Mouse (Mus musculus) midbrain, embryonic 15.5 days (tissue): Measurements from ENCODE around the gene Nutf2. TPM values are rescaled to one million over a fixed set of nuclear protein-coding genes. Genes with fewer than 3 reads are reported as not detected.

ENCODE experiments used
- ATAC-seq: fragments of 200-750 bp; cut with Nextera tagmentation; replicated peaks from 2 replicates; pipeline ENCODE4 v1.8.0; 2017; ENCODE audit warnings: moderate TSS enrichment
- H3K27ac ChIP-seq: fragments of 300-500 bp; sonication (generic); 2 replicates; pipeline ENCODE4 v1.5.1; 2015; ENCODE audit warnings: mild to moderate bottlenecking, inconsistent platforms
- H3K27me3 ChIP-seq: fragments of 300-500 bp; sonication (generic); replicated peaks from 2 replicates; pipeline ENCODE4 v1.6.1; 2015; ENCODE audit warnings: inconsistent platforms
- H3K36me3 ChIP-seq: fragments of 300-500 bp; sonication (generic); replicated peaks from 2 replicates; pipeline ENCODE4 v1.6.1; 2015; ENCODE audit warnings: inconsistent platforms
- H3K4me1 ChIP-seq: fragments of 300-500 bp; sonication (generic); 2 replicates; pipeline ENCODE4 v1.6.1; 2015; ENCODE audit warnings: inconsistent platforms
- H3K4me2 ChIP-seq: fragments of 300-500 bp; sonication (generic); 2 replicates; pipeline ENCODE4 v1.6.1; 2015; ENCODE audit warnings: inconsistent platforms, mild to moderate bottlenecking, moderate library complexity
- H3K4me3 ChIP-seq: fragments of 300-500 bp; sonication (generic); 2 replicates; pipeline ENCODE4 v1.5.1; 2015; ENCODE audit warnings: mild to moderate bottlenecking, inconsistent platforms
- H3K9ac ChIP-seq: fragments of 300-500 bp; sonication (generic); 2 replicates; pipeline ENCODE4 v1.6.1; 2015; ENCODE audit warnings: mild to moderate bottlenecking, inconsistent platforms
- H3K9me3 ChIP-seq: fragments of 300-500 bp; sonication (generic); 2 replicates; pipeline ENCODE4 v1.6.1; 2016; ENCODE audit warnings: inconsistent platforms
- WGBS: fragments of 180-500 bp; shearing (Covaris S2); methylation state at CpG from one replicate; pipeline ENCODE4 v1.1.7; 2015; ENCODE audit warnings: mixed read lengths; 5-methylcytosine and 5-hydroxymethylcytosine counted together
- polyA plus RNA-seq: library from polyadenylated mRNA; unstranded; fragments of >200 nt; fragmentation: Nextera tagmentation; extraction: Ambion mirVana; gene quantifications from 2 replicates; pipeline ENCODE4 v1.2.1, GENCODE M21; 2015

Nutf2 gene
- polyA plus RNA-seq, 1 experiment from 2014 or later: 148 TPM

DNA sequence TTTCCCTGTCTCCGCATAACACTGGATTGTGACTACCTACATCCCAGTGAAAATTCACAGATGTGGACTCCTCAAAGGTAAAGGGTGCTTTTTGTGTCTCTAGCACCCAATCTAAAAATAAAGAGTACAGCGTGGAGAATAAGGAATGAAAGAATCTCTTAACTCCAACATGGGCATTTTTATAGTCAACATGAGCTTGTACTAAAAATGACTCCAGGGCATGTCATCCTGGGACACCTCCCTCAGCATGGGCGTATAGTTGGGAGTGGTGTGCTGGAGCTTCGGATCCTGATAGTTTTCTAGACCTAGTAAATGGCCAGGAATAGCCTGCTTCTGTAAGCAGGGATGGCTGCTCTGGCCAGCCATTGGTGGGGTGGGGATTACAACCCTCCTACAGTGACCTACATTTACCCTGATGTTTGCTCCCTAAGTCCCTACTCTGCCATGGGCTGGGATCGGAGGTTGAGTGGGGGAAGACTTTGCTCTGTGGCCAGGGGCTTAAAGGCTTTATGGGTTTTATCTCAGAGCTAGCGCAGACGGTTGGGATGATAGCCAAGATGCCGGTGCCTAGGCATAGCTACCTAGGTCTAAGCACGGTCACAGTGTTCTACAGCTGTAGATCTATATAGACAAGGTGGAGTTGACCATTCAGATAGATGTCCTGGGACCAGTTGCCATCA, 37.6 kb downstream of the Nutf2 start:
- no peak overlapping the region for H3K4me2 ChIP-seq
- no peak overlapping the region for H3K4me3 ChIP-seq
- H3K27ac ChIP-seq: no peak overlapping the region
- no peaks in the 10 kb centered on the region for H3K27me3 ChIP-seq
- peaks cover 16% of the 10 kb centered on the region for H3K4me1 ChIP-seq
- no peak for ATAC-seq
- WGBS: 82% methylated on average over 9 of the region's 9 CpGs
- no peak overlapping the region for H3K9ac ChIP-seq
- H3K36me3 ChIP-seq: peaks cover 3% of the 10 kb centered on the region; the same call in 1 of the 2 replicates
- no peaks in the 10 kb centered on the region for H3K9me3 ChIP-seq

DNA sequence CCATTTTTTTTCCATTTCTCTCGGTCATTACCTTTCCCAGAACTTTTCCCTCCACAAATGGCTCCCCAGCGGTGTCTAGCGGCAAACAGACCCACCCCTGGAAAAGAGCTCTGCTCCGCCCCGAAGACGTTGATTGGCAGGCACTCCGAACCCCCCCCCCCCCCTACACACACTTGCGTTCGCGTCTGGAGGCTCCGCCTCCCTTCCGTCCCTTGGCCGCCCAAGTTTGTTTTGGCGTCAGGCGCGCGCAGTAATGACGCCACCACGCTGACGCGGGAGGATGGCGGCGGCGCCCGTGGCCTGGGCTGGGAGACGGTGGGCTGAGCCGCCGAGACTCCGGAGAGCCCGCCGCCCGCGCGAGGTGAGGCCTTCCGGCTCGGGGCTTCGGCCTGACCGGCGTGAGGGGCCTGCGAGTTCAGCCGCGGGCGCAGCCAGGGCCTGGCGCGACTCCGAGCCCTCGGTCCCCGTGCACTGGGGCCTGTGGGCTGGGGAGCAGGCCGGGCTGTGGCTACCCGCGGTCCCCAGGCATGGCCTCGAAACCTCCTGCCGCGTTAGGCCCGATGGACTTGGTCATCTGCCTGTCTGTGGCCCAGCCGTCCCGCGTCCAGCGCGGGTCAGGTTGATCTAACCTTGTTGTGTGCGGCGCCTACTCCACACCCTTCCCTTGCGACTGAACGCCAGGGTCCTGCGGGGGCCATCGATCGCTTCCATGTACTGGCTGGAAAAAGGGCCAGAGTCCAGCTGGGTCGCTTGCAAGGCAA, 40.0 kb downstream of the Nutf2 start, which contains the start of gene Pskh1:
Gene Pskh1, plus strand, starts transcription at position 262 of the 761 bp plus-strand sequence.
- under 1% methylated on average over 67 of the region's 68 CpGs for WGBS
- H3K27me3 ChIP-seq: no peaks in the 10 kb centered on the region
- H3K9me3 ChIP-seq: no peaks in the 10 kb centered on the region

DNA sequence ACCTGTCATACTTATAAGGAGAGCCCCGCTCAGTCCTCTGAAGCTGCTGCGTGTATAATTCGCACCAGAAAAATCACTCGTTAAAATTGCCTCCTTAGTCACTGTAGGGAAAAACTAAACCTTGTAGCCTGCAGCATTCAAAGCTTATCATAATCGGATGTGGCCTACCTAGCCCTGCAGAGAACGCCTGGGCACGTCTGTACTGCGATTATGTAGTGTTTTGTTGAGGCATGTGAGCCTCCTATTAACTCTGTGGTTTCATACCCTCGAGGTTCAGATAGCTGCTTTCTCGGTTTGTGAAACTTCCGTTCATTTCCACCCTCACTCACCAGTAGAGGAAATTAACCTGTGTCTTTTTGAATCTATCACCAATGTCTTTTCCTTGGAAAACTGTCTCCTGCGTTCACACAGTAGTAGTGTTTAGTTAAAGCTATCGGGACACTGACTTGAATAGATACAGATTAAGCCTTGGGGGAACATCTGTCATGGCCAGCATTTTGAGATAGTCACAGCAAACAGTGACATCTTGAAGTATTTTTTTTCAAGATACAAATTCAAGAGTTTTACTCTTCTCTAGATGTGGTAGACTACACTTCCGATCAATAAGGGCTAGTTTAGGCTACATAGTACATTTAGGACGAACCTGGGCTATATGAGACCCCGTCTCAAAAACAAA, 40.7 kb downstream of the Nutf2 start:
- peak overlapping the region; percentile 72 for H3K4me2 ChIP-seq
- peak overlapping the region; percentile 83 for H3K9ac ChIP-seq
- no peaks in the 10 kb centered on the region for H3K9me3 ChIP-seq
- H3K4me1 ChIP-seq: peaks cover 10% of the 10 kb centered on the region
- H3K27me3 ChIP-seq: no peaks in the 10 kb centered on the region
- H3K4me3 ChIP-seq: peak overlapping the region; percentile 90
- ATAC-seq: peak; percentile 3; the same call in 1 of the 2 replicates
- 37% methylated on average over 16 of the region's 16 CpGs for WGBS
- peak overlapping the region; percentile 89 for H3K27ac ChIP-seq
- no peaks in the 10 kb centered on the region for H3K36me3 ChIP-seq

More for the DNA sequence above, 40.0 kb downstream of the Nutf2 start, which contains the start of gene Pskh1:
- Histone ChIP-seq H3K4me2 (peak within 1 kb of the TSS; percentile 72), H3K27ac (peak within 1 kb of the TSS; percentile 89), H3K4me1 (peaks cover 10% of the 10 kb centered on the region), H3K9ac (peak within 1 kb of the TSS; percentile 83), H3K4me3 (peak within 1 kb of the TSS; percentile 90), H3K36me3 (no peaks in the 10 kb centered on the region)
- ATAC-seq: peak; percentile 95

DNA sequence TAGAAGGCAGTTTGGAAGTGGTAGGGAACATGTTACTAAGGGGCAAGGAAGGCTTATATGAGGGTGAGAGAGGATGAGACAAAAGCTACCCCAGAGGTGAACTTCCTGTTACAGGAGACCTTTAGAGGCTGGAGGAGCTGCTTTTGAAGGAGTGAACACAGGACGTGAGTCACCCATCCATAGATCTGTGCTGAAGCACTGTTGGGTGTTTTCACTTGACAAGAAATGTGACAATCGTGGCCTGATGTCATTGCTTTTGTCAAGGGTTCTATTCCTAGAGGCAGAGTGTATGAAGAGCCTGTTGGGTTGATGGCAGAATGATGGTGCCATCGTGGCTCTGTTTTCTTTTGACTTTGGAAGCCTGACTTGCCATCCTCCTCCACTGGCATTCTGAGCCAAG, 59.0 kb downstream of the Nutf2 start:
- H3K27ac ChIP-seq: no peak overlapping the region
- H3K4me1 ChIP-seq: no peaks in the 10 kb centered on the region
- H3K9me3 ChIP-seq: no peaks in the 10 kb centered on the region
- H3K4me2 ChIP-seq: no peak overlapping the region
- no peak overlapping the region for H3K4me3 ChIP-seq
- no peaks in the 10 kb centered on the region for H3K27me3 ChIP-seq
- ATAC-seq: no peak
- WGBS: 89% methylated on average over 3 of the region's 3 CpGs
- no peak overlapping the region for H3K9ac ChIP-seq
- 0 out of 2 replicates have a peak, but pooled peaks cover 4% of the 10 kb centered on the region for H3K36me3 ChIP-seq

DNA sequence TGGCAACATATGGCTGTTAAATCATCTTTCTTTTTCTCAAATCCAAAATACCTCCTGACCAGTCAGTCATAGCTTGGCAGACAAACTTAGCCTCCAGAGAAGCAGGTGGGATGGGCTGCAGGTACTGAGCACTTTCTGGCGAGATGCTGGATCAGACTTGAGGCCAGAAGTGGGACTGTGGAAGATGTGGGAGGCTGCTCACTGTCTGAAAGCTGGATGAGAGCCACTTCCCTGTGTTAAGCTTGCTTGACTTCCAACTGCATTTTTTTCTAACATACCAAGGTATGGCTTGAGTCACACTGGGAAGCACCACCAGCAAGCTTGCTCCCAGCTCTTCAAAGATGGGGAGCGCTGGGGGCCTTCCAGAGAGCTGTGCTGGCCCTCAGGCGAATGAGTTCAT, 64.7 kb downstream of the Nutf2 start:
- H3K27ac ChIP-seq: no peak overlapping the region
- H3K27me3 ChIP-seq: no peaks in the 10 kb centered on the region
- H3K4me3 ChIP-seq: no peak overlapping the region
- no peaks in the 10 kb centered on the region for H3K36me3 ChIP-seq
- H3K4me2 ChIP-seq: no peak overlapping the region
- ATAC-seq: no peak
- no peaks in the 10 kb centered on the region for H3K4me1 ChIP-seq
- H3K9ac ChIP-seq: no peak overlapping the region
- WGBS: 73% methylated on average over 3 of the region's 3 CpGs
- H3K9me3 ChIP-seq: no peaks in the 10 kb centered on the region

Other genes starting within 250 kb of the Nutf2 start
- 108 and 129 TPM in 2 replicates for gene Ctcf, start 224.0 kb upstream of the Nutf2 start, polyA plus RNA-seq
- 1.0 and 1.1 TPM in 2 replicates for gene Agrp, start 223.2 kb upstream of the Nutf2 start, polyA plus RNA-seq
- gene Carmil2, start 174.3 kb upstream of the Nutf2 start, polyA plus RNA-seq: 24.9 and 25.6 TPM in 2 replicates
- 104 and 106 TPM in 2 replicates for gene Acd, start 159.5 kb upstream of the Nutf2 start, polyA plus RNA-seq
- 51.6 and 51.8 TPM in 2 replicates for gene Pard6a, start 159.4 kb upstream of the Nutf2 start, polyA plus RNA-seq
- gene 4933405L10Rik, start 152.9 kb upstream of the Nutf2 start, polyA plus RNA-seq: 0.28 and 0.43 TPM in 2 replicates
- 12.9 and 16.1 TPM in 2 replicates for gene Enkd1, start 152.4 kb upstream of the Nutf2 start, polyA plus RNA-seq
- 90.3 and 100 TPM in 2 replicates for gene Gfod2, start 101.9 kb upstream of the Nutf2 start, polyA plus RNA-seq
- gene Ranbp10, start 33.2 kb upstream of the Nutf2 start, polyA plus RNA-seq: 11.8 and 13.6 TPM in 2 replicates
- 0.64 and 1.0 TPM in 2 replicates for gene Tsnaxip1, start 32.8 kb upstream of the Nutf2 start, polyA plus RNA-seq
- 55.2 and 58.7 TPM in 2 replicates for gene Cenpt, start 7.3 kb upstream of the Nutf2 start, polyA plus RNA-seq
- gene Thap11, start 5.4 kb upstream of the Nutf2 start, polyA plus RNA-seq: 56.2 and 58.6 TPM in 2 replicates
- 52.9 and 61.9 TPM in 2 replicates for gene Edc4, start 20.3 kb downstream of the Nutf2 start, polyA plus RNA-seq
- 0.30 TPM in 1 of 2 replicates, not detected in the other for gene Nrn1l, start 33.0 kb downstream of the Nutf2 start, polyA plus RNA-seq
- gene Pskh1, start 39.9 kb downstream of the Nutf2 start, polyA plus RNA-seq: 11.6 and 13.7 TPM in 2 replicates
- 5.4 and 5.5 TPM in 2 replicates for gene Ctrl, start 73.3 kb downstream of the Nutf2 start, polyA plus RNA-seq
- gene Psmb10, start 77.9 kb downstream of the Nutf2 start, polyA plus RNA-seq: 64.3 and 65.3 TPM in 2 replicates
- 1.6 and 2.0 TPM in 2 replicates for gene Lcat, start 82.8 kb downstream of the Nutf2 start, polyA plus RNA-seq
- gene Slc12a4, start 105.5 kb downstream of the Nutf2 start, polyA plus RNA-seq: 7.5 and 9.1 TPM in 2 replicates
- gene Dpep3, start 118.8 kb downstream of the Nutf2 start, polyA plus RNA-seq: not detected in 2 replicates
- gene Dus2, start 130.8 kb downstream of the Nutf2 start, polyA plus RNA-seq: 29.0 and 30.8 TPM in 2 replicates
- gene Dpep2nb, start 145.4 kb downstream of the Nutf2 start, polyA plus RNA-seq: 0.21 and 0.26 TPM in 2 replicates
- gene Ddx28, start 151.3 kb downstream of the Nutf2 start, polyA plus RNA-seq: 22.9 and 23.8 TPM in 2 replicates
- gene Nfatc3, start 198.3 kb downstream of the Nutf2 start, polyA plus RNA-seq: 3.7 and 3.8 TPM in 2 replicates